Mouse (Mus musculus) activated CD4-positive, CD25-positive, alpha-beta regulatory T cell, adult 4 months (primary cell): Measurements from ENCODE around the gene Mkrn1. TPM values are rescaled to one million over a fixed set of nuclear protein-coding genes. Genes with fewer than 3 reads are reported as not detected.
"Not testable (repeated sequence)": the region's sequence is repeated elsewhere in the genome, so short reads cannot be mapped to it uniquely, and the experiment has no call there.

Source experiments
- ATAC-seq: one replicate; pipeline ENCODE4 v1.8.0; 2017
- polyA plus RNA-seq, 2 experiments: library from polyadenylated mRNA; unstranded; fragments of 100-300 nt; shearing (Covaris generic); gene quantifications; one replicate each; pipeline ENCODE4 v1.2.1; 2017

Gene Mkrn1
- 10 to 100 TPM; 58.4 to 63.4 TPM for polyA plus RNA-seq

DNA sequence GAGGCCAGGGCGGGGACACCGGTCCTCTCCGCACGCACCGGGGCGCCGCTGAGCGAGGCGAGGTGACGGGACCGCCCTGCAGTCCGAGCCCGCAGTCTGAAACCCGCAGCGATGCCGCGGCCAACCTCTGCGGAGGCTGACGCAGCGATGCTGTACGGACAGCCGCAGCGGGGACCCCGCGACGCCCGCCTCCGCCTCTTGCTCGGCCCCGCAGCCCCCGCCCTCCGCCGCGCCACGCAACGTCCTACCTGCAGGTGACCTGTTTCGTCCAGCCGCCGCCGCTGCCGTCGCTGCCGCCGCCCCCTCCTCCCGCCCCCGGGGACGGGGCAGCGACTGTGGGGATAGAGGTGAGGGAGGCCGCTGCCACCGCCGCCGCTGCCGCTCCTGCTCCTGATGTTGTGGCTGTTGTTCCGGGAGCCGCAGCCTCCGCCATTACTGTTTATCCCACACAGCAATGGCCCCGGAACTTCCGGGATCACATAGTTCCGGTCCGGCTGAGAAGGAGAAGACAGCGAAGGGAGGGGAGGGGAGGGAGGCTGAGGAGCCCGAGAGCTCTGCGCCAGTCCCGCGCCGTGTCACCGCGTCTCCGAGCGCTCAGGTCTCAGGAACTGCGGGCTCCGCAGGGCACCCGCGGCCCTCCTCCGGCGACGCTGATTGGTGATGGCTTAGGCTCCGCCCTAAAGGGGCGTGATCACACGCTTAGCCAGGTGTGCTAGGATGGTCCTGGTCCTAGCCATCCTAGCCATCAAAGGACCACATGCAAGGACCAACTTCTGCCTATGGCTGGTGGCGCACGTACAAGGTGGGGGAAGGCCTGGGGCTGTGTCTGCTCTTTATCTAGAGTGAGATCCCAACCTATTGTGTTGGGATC lies at the start of gene Mkrn1:
Gene Mkrn1 (minus strand): TSS at position 612 of the 871 bp plus-strand sequence.
- ATAC-seq, result peak; percentile 75

DNA sequence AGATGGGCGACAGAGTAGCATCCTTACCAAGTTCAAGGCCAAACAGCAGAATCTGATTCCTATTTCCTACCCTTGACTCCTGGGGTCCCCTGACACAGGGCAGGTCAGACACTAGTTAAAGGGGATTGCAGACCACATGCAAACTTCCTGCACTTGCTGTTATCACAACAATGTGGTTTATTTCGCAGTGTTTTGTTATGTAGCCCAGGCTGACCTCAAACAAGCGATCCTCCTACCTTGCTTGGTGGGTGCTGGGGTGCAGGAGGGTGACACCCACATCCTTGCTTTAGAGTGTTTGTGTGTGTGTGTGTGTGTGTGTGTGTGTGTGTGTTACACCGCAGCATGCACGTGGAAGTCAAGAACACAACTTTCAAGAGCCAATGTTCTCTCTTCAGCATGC lies 49.2 kb upstream of the Mkrn1 start:
- ATAC-seq, result no peak

DNA sequence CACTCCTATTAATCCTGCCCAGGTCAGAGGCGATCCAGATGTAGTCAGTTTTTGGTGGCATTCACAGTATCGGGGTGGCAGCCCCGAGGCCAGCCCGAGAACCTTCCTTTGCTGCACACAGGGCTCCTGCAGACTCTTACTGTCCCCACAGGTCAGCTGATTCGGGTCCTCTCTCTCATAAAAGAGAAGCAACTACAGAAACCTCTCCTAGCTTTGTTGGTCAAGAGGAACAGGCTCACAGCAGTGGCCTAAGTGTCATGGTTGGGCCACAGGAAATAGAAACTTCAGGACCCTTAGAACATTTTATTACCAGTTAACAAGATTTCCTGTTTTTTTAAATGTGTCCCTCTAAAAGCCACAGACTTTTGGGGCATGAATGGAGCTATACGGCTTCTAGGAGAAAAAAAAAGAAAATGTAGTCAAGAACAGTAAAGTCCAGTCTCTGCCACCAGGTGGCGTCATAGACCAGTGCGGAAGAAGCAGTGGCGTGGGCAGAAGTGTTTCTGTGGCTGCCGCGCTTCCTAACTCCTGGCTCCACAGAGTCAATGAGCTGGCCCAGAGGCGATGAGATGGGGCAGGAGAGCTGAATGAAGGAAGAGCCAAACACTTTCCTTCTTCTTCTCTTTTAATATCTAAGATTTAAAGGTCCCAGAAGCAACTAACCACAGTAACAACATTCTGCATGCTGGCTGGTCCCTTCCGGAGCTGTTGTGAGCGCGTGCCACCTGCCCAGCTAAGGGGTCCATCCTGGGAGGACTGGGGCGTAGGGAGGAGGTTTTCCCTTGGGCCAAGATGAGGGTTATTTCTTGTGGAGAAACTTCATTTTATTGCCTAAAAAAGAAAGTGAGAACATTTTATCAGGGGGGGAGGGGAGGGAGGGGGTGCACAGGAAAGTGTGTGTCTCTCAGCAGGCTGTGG lies 42.6 kb upstream of the Mkrn1 start:
- ATAC-seq, result peak; percentile 91

DNA sequence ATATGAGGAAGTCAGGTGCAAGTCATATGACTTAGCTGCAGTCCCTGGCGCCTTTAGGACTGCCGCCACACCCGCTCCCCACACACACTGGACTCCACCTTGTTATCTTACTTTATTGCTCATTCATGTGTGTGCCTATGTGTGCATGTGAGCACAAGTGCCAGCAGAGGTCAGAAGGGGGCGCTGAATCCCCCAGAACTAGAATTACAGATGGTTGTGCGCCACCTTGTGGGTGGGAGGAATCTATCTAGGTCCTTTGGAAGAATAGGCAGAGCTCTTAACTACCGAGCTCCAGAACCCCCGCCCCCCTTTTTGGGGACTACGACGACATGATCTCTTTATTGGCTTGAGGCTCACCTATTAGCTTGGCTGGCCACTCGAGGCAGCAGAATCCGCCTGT lies 39.8 kb upstream of the Mkrn1 start:
- ATAC-seq, result no peak

- no peak for ATAC-seq
Observed at GRCm38 (mm10) chr6:39455339-39456160, 35.3 kb upstream of the Mkrn1 start.

GRCm38 (mm10) chr6:39454616-39455015 lies 34.4 kb upstream of the Mkrn1 start:
- ATAC-seq, result no peak

DNA sequence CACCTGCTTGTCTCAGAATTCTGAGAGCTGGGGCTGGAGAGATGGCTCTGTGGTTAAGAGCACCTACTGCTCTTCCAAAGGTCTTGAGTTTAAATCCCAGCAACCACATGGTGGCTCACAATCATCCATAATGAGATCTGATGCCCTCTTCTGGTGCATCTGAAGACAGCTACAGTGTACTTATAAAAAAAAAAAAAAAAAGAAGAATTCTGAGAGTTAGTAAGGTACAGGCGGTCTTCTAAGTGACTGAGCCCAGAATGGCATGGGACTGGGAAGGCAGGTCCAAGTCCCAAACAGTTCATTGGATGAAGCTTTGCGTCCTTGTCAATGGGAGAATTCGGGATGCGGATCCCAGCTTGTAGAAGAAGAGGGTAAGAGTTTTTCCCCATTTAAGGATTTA lies 33.3 kb upstream of the Mkrn1 start:
- no peak for ATAC-seq

- ATAC-seq, result peak; percentile 52
Observed at GRCm38 (mm10) chr6:39451033-39451432, 30.8 kb upstream of the Mkrn1 start.

DNA sequence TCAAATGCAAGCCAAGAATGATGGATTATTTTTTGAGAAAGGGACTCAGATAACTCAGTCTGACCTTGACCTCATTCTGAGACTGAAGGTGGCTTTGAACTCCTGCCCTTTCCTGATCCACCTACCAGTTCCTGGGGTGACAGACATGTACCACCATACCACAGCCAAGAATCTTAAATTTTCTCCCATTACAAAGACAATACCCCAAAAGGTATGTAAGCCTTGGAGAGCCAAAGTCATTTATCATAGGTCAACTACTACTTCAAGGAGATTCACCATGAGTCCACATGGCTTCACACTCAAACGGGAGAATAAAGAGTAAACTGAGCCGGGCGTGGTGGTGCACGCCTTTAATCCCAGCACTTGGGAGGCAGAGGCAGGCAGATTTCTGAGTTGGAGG lies 30.3 kb upstream of the Mkrn1 start:
- no peak for ATAC-seq

- no peak for ATAC-seq
Observed at GRCm38 (mm10) chr6:39447429-39448185, 27.3 kb upstream of the Mkrn1 start.

- no peak for ATAC-seq
Observed at GRCm38 (mm10) chr6:39445801-39446572, 25.7 kb upstream of the Mkrn1 start.

- ATAC-seq, result no peak
Observed at GRCm38 (mm10) chr6:39442786-39443287, 22.6 kb upstream of the Mkrn1 start.

GRCm38 (mm10) chr6:39440207-39440606 lies 19.9 kb upstream of the Mkrn1 start:
- ATAC-seq, result no peak

DNA sequence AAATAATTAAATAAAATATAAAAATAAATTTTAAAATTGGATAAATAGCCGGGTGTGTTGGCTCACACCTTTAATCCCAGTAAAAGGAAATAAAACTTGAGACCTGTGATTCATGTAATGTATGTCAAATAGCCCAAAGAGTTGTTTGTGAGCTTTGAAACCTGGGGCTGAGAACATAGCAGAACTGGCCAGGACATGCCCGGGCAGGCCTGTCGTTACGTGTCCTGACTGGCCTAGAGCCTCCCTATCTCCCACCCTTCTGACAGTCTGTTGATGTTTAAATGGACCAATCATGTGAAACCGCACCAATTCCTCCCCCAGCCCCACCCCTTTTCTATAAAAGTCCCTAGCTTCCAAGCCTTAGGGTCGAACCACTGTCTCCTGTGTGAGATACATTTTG lies 17.3 kb upstream of the Mkrn1 start:
- not testable (repeated sequence) for ATAC-seq

GRCm38 (mm10) chr6:39435875-39436274 lies 15.6 kb upstream of the Mkrn1 start:
- ATAC-seq, result no peak

DNA sequence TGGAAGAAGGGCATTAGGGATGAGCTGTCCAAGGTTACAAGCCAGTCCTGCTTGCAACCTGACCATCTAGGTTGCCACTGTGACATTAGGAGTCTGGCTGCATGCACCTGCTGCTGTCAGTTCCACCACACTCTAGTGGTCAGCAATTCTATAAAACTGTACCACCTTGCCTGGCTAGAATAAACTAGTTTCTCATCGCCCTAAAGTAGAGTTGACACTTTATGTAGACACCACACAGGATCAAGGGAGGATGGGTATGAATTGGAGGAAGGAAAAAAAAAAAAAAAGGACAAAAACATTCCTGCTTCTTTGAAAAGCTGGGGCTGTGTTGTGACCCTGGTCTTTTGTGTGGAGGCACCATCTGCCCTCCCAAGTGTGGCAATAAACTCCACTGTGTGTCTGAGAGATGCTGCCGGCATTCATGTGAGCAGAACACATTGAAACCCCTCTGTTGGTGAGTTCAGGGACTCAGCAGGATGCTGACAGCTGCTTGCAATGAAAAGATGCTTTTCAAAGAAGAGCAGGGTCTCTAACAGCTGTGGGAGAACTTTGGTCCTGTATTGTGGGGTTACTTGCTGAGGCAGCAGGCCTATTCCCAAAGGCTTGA lies 14.7 kb upstream of the Mkrn1 start:
- no peak for ATAC-seq

DNA sequence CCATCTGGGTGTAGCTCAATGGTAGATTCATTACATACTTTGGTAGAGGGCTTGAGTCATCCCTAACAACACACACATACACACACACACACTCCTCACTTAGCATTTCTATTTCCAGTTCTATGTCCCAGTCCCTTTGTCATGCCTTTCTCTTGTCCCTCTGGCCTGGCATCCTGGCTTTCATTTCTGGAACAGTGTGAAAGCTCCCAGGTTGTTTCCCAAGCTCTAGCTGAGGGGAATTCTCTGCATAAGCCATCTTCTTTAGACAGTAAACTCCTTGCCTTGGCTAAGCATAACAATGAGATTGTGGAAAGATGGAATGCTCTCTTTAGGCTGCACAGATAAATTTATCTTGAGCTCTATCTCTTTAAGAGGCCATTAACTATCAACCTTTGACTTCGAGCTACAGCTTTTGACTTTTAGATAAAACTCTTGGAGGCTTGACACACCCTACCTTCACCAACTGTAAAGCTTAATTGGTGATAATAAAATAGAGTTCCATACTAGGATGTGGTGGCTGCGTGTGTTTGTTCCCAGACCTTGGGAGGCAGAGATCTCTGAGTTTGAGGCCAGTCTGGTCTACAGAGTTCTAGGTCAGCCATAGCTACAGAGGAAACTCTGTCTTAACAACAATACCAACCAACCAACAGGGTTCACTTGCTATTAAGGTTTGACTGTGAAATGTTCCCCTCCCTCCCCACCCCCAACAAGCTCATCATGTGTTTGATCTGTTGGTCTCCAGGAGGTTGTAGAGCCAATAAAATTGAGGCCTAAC lies 14.0 kb upstream of the Mkrn1 start:
- ATAC-seq, result no peak

- no peak for ATAC-seq
Observed at GRCm38 (mm10) chr6:39433701-39434100, 13.4 kb upstream of the Mkrn1 start.

GRCm38 (mm10) chr6:39433174-39433573 lies 12.9 kb upstream of the Mkrn1 start:
- ATAC-seq, result no peak

GRCm38 (mm10) chr6:39430722-39431121 lies 10.5 kb upstream of the Mkrn1 start:
- ATAC-seq, result no peak
